Mouse (Mus musculus) liver, embryonic 16.5 days (tissue): ENCODE data around the gene Phka2. TPM values are rescaled to one million over a fixed set of nuclear protein-coding genes. Genes with fewer than 3 reads are reported as not detected.

ENCODE experiments used
- ATAC-seq: fragments of 200-750 bp; cut with Nextera tagmentation; 2 replicates; pipeline ENCODE4 v1.8.0; 2017; ENCODE audit warnings: low read depth, mild to moderate bottlenecking, moderate number of reproducible peaks, moderate library complexity
- H3K27ac ChIP-seq: fragments of 300-500 bp; sonication (generic); 2 replicates; pipeline ENCODE4 v1.5.1; 2014; ENCODE audit warnings: mild to moderate bottlenecking, low read length
- H3K27me3 ChIP-seq: fragments of 300-500 bp; sonication (generic); 2 replicates; pipeline ENCODE4 v1.6.1; 2014; ENCODE audit warnings: low read depth, low read length, mixed read lengths; ENCODE audit not compliant: control insufficient read depth, insufficient read depth
- H3K36me3 ChIP-seq: fragments of 300-500 bp; sonication (generic); 2 replicates; pipeline ENCODE4 v1.6.1; 2014; ENCODE audit warnings: mild to moderate bottlenecking; ENCODE audit not compliant: control insufficient read depth, insufficient read depth
- H3K4me1 ChIP-seq: fragments of 300-500 bp; sonication (generic); 2 replicates; pipeline ENCODE4 v1.6.1; 2014; ENCODE audit warnings: low read depth, low read length, mixed read lengths; ENCODE audit not compliant: control insufficient read depth
- H3K4me2 ChIP-seq: fragments of 300-500 bp; sonication (generic); 2 replicates; pipeline ENCODE4 v1.6.1; 2014; ENCODE audit warnings: low read depth, low read length, mixed read lengths
- H3K4me3 ChIP-seq: fragments of 300-500 bp; sonication (generic); 2 replicates; pipeline ENCODE4 v1.5.1; 2014; ENCODE audit warnings: low read depth, mild to moderate bottlenecking, low read length
- H3K9ac ChIP-seq: fragments of 300-500 bp; sonication (generic); 2 replicates; pipeline ENCODE4 v1.6.1; 2014; ENCODE audit warnings: low read depth, low read length
- H3K9me3 ChIP-seq: fragments of 300-500 bp; sonication (generic); replicated peaks from 2 replicates; pipeline ENCODE4 v1.6.1; 2016; ENCODE audit warnings: low read length; ENCODE audit not compliant: control insufficient read depth
- WGBS: fragments of 180-500 bp; shearing (Covaris S2); extraction: QIAGEN DNeasy Blood & Tissue Kit; methylation state at CpG from one replicate; pipeline ENCODE4 v1.1.7; 2014; ENCODE audit not compliant: insufficient replicate concordance; 5-methylcytosine and 5-hydroxymethylcytosine counted together
- polyA plus RNA-seq: library from polyadenylated mRNA; unstranded; fragments of >200 nt; fragmentation: Nextera tagmentation; extraction: Ambion mirVana; gene quantifications from 2 replicates; pipeline ENCODE4 v1.2.1, GENCODE M21; 2015

The Phka2 gene
- polyA plus RNA-seq, 1 experiment from 2014 or later: 11.4 TPM

DNA sequence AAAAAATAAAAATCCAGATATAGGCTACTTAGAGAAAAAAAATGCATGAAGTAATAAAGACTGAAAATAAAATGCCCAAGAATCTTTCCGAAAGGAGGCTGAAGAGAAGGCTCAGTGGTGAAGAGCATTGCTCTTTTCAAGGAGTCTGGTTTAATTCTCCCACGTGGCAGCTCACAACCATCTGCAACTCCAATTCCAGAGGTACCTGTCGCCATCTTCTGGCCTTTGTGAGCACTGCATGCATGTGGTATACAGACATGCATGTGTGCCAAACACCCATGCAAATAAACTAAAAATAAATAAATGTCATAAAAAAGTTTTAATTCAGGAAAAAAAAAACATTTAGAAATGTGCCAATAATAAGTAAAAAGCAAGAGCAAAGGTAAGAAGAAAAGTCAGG lies 107.9 kb downstream of the Phka2 start:
- H3K27me3 ChIP-seq: no peaks in the 10 kb centered on the region
- no peaks in the 10 kb centered on the region for H3K4me1 ChIP-seq
- no peak overlapping the region for H3K4me2 ChIP-seq
- no peak for ATAC-seq
- no peaks in the 10 kb centered on the region for H3K9me3 ChIP-seq
- no peak overlapping the region for H3K27ac ChIP-seq
- WGBS: 22% methylated on average over 3 of the region's 3 CpGs
- no peaks in the 10 kb centered on the region for H3K36me3 ChIP-seq
- H3K4me3 ChIP-seq: no peak overlapping the region
- H3K9ac ChIP-seq: no peak overlapping the region

- Histone ChIP-seq H3K27ac (no peak overlapping the region), H3K9me3 (no peaks in the 10 kb centered on the region), H3K4me2 (no peak overlapping the region), H3K4me3 (no peak overlapping the region), H3K36me3 (no peaks in the 10 kb centered on the region), H3K9ac (no peak overlapping the region), H3K4me1 (no peaks in the 10 kb centered on the region), H3K27me3 (no peaks in the 10 kb centered on the region)
- 62% methylated on average over 2 of the region's 2 CpGs for WGBS
- no peak for ATAC-seq
Measured at GRCm38 (mm10) chrX:160610482-160610881, 108.5 kb downstream of the Phka2 start.

- Histone ChIP-seq H3K4me2 (no peak overlapping the region), H3K9me3 (no peaks in the 10 kb centered on the region), H3K4me3 (no peak overlapping the region), H3K9ac (no peak overlapping the region), H3K36me3 (no peaks in the 10 kb centered on the region), H3K27me3 (no peaks in the 10 kb centered on the region), H3K27ac (no peak overlapping the region), H3K4me1 (no peaks in the 10 kb centered on the region)
- WGBS: 40% methylated on average over 4 of the region's 4 CpGs
- no peak for ATAC-seq
Measured at GRCm38 (mm10) chrX:160610882-160611644, 109.1 kb downstream of the Phka2 start.

Other genes with a start within 250 kb of the Phka2 start
- gene Adgrg2, start 111.5 kb upstream of the Phka2 start, polyA plus RNA-seq: 0.16 and 0.54 TPM in 2 replicates
- 0.04 TPM in 1 of 2 replicates, not detected in the other for gene Ppef1, start 233.6 kb downstream of the Phka2 start, polyA plus RNA-seq